Mouse (Mus musculus): ENCODE results near the gene Mdga2. TPM values are rescaled to one million over a fixed set of nuclear protein-coding genes. Genes with fewer than 3 reads are reported as not detected.

Gene Mdga2
- total and polyA plus RNA-seq, 3 experiments = 0.27 TPM; not detected in 2

DNA sequence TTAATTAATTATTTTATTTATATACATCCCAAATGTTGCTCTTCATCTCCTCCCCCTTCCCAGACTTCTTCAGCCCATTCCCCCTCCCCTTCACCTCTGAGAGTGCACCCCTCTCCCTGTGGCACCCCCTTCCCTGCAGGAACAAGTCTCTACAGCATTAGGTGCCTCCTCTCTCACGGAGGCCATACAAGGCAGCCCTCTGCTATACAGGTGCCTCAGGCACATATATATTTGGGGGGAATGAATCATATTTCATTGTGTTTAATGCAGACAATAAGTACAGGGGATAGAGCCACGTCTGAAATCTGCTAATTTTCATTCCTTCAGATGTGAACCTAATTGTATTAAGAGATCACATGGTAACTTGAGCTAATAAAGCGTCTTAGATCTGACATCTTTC, 69.3 kb downstream of the Mdga2 start:
- in situ Hi-C loops (cut with MboI; ENCODE audit: low pct_ligation_motif_present, low pct_unique_long_range_greater_than_20kb, low sequenced_read_pairs) = no loop called here
- no peak overlapping the region for H3K4me3 ChIP-seq (replicated peaks in 1 of 3; ENCODE audit: low read depth in 2 of 3, low read length in 2 of 3, poor library complexity in 1 of 3)
- no peaks in the 10 kb centered on the region for H3K9me3 ChIP-seq (replicated peaks; ENCODE audit: low read length)
- dilution Hi-C loops (cut with MboI; ENCODE audit: extremely low pct_ligation_motif_present, extremely low pct_unique_long_range_greater_than_20kb, low sequenced_read_pairs) = no loop called here
- DNase-seq (ENCODE audit: extremely low read depth) = no peak
- H3K9ac ChIP-seq (ENCODE audit: insufficient read depth, low read depth) = no peak overlapping the region
- H3K36me3 ChIP-seq (replicated peaks in 1 of 2; ENCODE audit: control insufficient read depth in 1 of 2, insufficient read depth in 1 of 2, low read length in 1 of 2) = no peaks in the 10 kb centered on the region
- H3K4me1 ChIP-seq (ENCODE audit: control insufficient read depth in 1 of 2, insufficient read depth in 2 of 2) = no peaks in the 10 kb centered on the region
- H3K4me2 ChIP-seq (ENCODE audit: insufficient read depth, low read depth, poor library complexity, severe bottlenecking) = no peak overlapping the region
- no peaks in the 10 kb centered on the region for H3K27me3 ChIP-seq (replicated peaks)
- H3K79me2 ChIP-seq (replicated peaks; ENCODE audit: control insufficient read depth, extremely low read depth, insufficient read depth, poor library complexity, severe bottlenecking) = no peaks in the 10 kb centered on the region
- TF ChIP-seq ZMIZ1 (IDR thresholded peaks at IDR 0.05; ENCODE audit: low read depth, low read length) (no peak), RAD21 (IDR thresholded peaks at IDR 0.05; ENCODE audit: low read depth, low read length) (no peak), NRF1 (IDR thresholded peaks at IDR 0.05; ENCODE audit: low read depth, low read length) (no peak), E2F4 (IDR thresholded peaks at IDR 0.05; ENCODE audit: insufficient replicate concordance, low read depth, low read length) (no peak), NELFE (IDR thresholded peaks at IDR 0.05; ENCODE audit: low read depth, low read length) (no peak), MEF2A (IDR thresholded peaks at IDR 0.05; ENCODE audit: borderline replicate concordance, low read depth, low read length) (no peak)
- no peak overlapping the region for H3K27ac ChIP-seq (ENCODE audit: insufficient read depth, low read depth)

DNA sequence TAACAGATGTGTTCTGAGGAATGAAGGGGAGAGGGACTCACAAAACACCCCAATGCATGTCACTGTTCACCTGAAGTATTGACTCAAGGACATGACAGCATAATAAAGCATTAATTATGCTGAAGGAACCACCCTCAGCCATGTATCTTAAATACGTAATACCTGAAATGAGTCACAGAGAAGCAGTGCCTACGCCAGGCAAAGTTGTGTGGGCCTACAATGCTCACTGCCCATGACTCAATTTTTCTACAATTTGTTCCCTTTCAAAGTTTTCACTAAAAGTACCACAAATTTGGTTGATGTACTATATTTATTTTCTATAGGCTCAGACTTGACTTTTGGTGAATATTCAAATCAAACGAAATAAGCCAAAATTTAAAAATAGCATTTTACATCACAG, 80.7 kb downstream of the Mdga2 start:
- no peak overlapping the region for H3K4me3 ChIP-seq (replicated peaks in 1 of 3; ENCODE audit: low read depth in 2 of 3, low read length in 2 of 3, poor library complexity in 1 of 3)
- H3K9ac ChIP-seq (ENCODE audit: insufficient read depth, low read depth) = no peak overlapping the region
- H3K4me2 ChIP-seq (ENCODE audit: insufficient read depth, low read depth, poor library complexity, severe bottlenecking) = no peak overlapping the region
- H3K79me2 ChIP-seq (replicated peaks; ENCODE audit: control insufficient read depth, extremely low read depth, insufficient read depth, poor library complexity, severe bottlenecking) = no peaks in the 10 kb centered on the region
- H3K9me3 ChIP-seq (replicated peaks; ENCODE audit: low read length) = no peaks in the 10 kb centered on the region
- no peak overlapping the region for H3K27ac ChIP-seq (ENCODE audit: insufficient read depth, low read depth)
- TF ChIP-seq BHLHE40 (IDR thresholded peaks at IDR 0.05; ENCODE audit: low read depth, low read length) (no peak), POLR2A (IDR thresholded peaks at IDR 0.05; ENCODE audit: low read depth, low read length) (no peak), ZNF384 (IDR thresholded peaks at IDR 0.05; ENCODE audit: low read depth, low read length) (no peak), ZC3H11A (IDR thresholded peaks at IDR 0.05; ENCODE audit: low read depth, low read length) (no peak), MXI1 (IDR thresholded peaks at IDR 0.05; ENCODE audit: low read depth, low read length) (no peak), JUND (conservative IDR thresholded peaks at IDR 0.05; ENCODE audit: low read depth, low read length) (no peak), MEF2A (IDR thresholded peaks at IDR 0.05; ENCODE audit: borderline replicate concordance, low read depth, low read length) (no peak), IRF4 (IDR thresholded peaks at IDR 0.05; ENCODE audit: low read depth, low read length) (no peak), ELF1 (IDR thresholded peaks at IDR 0.05; ENCODE audit: low read depth, low read length) (no peak), CHD2 (IDR thresholded peaks at IDR 0.05; ENCODE audit: low read length) (no peak), KAT2A (IDR thresholded peaks at IDR 0.05; ENCODE audit: insufficient replicate concordance, low read length) (no peak)
- DNase-seq (ENCODE audit: extremely low read depth) = no peak
- in situ Hi-C loops (cut with MboI; ENCODE audit: low pct_ligation_motif_present, low pct_unique_long_range_greater_than_20kb, low sequenced_read_pairs) (no loop called here), dilution Hi-C loops (cut with MboI; ENCODE audit: extremely low pct_ligation_motif_present, extremely low pct_unique_long_range_greater_than_20kb, low sequenced_read_pairs) (no loop called here)
- H3K4me1 ChIP-seq (ENCODE audit: control insufficient read depth in 1 of 2, insufficient read depth in 2 of 2) = no peaks in the 10 kb centered on the region
- H3K27me3 ChIP-seq (replicated peaks) = no peaks in the 10 kb centered on the region
- H3K36me3 ChIP-seq (replicated peaks in 1 of 2; ENCODE audit: control insufficient read depth in 1 of 2, insufficient read depth in 1 of 2, low read length in 1 of 2) = no peaks in the 10 kb centered on the region
